Mouse (Mus musculus) hindbrain, postnatal 0 days (tissue): ENCODE results near the gene Cryzl1. TPM values are rescaled to one million over a fixed set of nuclear protein-coding genes. Genes with fewer than 3 reads are reported as not detected.

Source experiments
- ATAC-seq: fragments of 200-750 bp; cut with Nextera tagmentation; 2 replicates; pipeline ENCODE4 v1.8.0; 2017; ENCODE audit warnings: mild to moderate bottlenecking, moderate TSS enrichment, moderate library complexity
- DNase-seq: peaks from one replicate; pipeline ENCODE4 v3.0.0-alpha.2; 2015; ENCODE audit warnings: low spot score
- H3K27ac ChIP-seq: fragments of 300-500 bp; sonication (generic); 2 replicates; pipeline ENCODE4 v1.5.1; 2014; ENCODE audit warnings: mild to moderate bottlenecking
- H3K27me3 ChIP-seq: fragments of 300-500 bp; sonication (generic); 2 replicates; pipeline ENCODE4 v1.6.1; 2014; ENCODE audit warnings: low read length, mixed read lengths; ENCODE audit not compliant: insufficient read depth
- H3K36me3 ChIP-seq: fragments of 300-500 bp; sonication (generic); 2 replicates; pipeline ENCODE4 v1.6.1; 2014; ENCODE audit warnings: low read length, mixed read lengths; ENCODE audit not compliant: insufficient read depth
- H3K4me1 ChIP-seq: fragments of 300-500 bp; sonication (generic); 2 replicates; pipeline ENCODE4 v1.6.1; 2014; ENCODE audit warnings: antibody characterized with exemption, low read length, mixed read lengths; ENCODE audit not compliant: insufficient read depth
- H3K4me2 ChIP-seq: fragments of 300-500 bp; sonication (generic); 2 replicates; pipeline ENCODE4 v1.6.1; 2014; ENCODE audit warnings: low read depth, mild to moderate bottlenecking, low read length, moderate library complexity, mixed read lengths
- H3K4me3 ChIP-seq: fragments of 300-500 bp; sonication (generic); 2 replicates; pipeline ENCODE4 v1.5.1; 2014; ENCODE audit warnings: low read length
- H3K9ac ChIP-seq: fragments of 300-500 bp; sonication (generic); replicated peaks from 2 replicates; pipeline ENCODE4 v1.6.1; 2014; ENCODE audit warnings: mild to moderate bottlenecking, low read length, moderate library complexity, mixed read lengths
- H3K9me3 ChIP-seq: fragments of 300-500 bp; sonication (generic); 2 replicates; pipeline ENCODE4 v1.6.1; 2016; ENCODE audit warnings: low read length, mixed read lengths
- CTCF ChIP-seq: IDR thresholded peaks from 2 replicates; pipeline ENCODE4 v1.5.1; 2016; ENCODE audit warnings: antibody characterized with exemption, control low read depth, low read depth
- WGBS: fragments of 180-500 bp; shearing (Covaris S2); extraction: QIAGEN DNeasy Blood & Tissue Kit; methylation state at CpG from one replicate; pipeline ENCODE4 v1.1.7; 2014; 5-methylcytosine and 5-hydroxymethylcytosine counted together
- polyA plus RNA-seq: library from polyadenylated mRNA; unstranded; fragments of >200 nt; fragmentation: Nextera tagmentation; extraction: Ambion mirVana; gene quantifications from 2 replicates; pipeline ENCODE4 v1.2.1, GENCODE M21; 2015
- total RNA-seq: library from RNA; depleted of rRNA; stranded (reverse); fragments of >200 nt; gene quantifications from 2 replicates; pipeline ENCODE4 v1.2.3, GENCODE M21; 2014

The Cryzl1 gene
- total and polyA plus RNA-seq, 2 experiments from 2014 or later: 67.3 to 101 TPM

- H3K36me3 ChIP-seq: peaks cover 33% of the 10 kb centered on the region
- peak; percentile 93 for DNase-seq
- H3K4me3 ChIP-seq: no peak overlapping the region
- H3K4me1 ChIP-seq: no peaks in the 10 kb centered on the region
- H3K27ac ChIP-seq: 0 out of 2 replicates have a peak overlapping the region, but pooled peaks have one; percentile 22
- H3K4me2 ChIP-seq: no peak overlapping the region
- no peaks in the 10 kb centered on the region for H3K9me3 ChIP-seq
- ATAC-seq: peak; percentile 97
- TF ChIP-seq CTCF: peak; percentile 97
- H3K9ac ChIP-seq: no peak overlapping the region
- 33% methylated on average over 14 of the region's 14 CpGs for WGBS
- no peaks in the 10 kb centered on the region for H3K27me3 ChIP-seq
Observed at GRCm38 (mm10) chr16:91694455-91695084, 34.2 kb downstream of the Cryzl1 start.

GRCm38 (mm10) chr16:91689791-91690190, 39.0 kb downstream of the Cryzl1 start:
- Histone ChIP-seq H3K4me2 (peak overlapping the region; percentile 87; the same call in 1 of the 2 replicates), H3K27ac (no peak overlapping the region), H3K4me3 (no peak overlapping the region), H3K9me3 (no peaks in the 10 kb centered on the region), H3K36me3 (peaks cover 24% of the 10 kb centered on the region), H3K27me3 (no peaks in the 10 kb centered on the region), H3K4me1 (no peaks in the 10 kb centered on the region), H3K9ac (no peak overlapping the region)
- TF ChIP-seq CTCF: no peak
- DNase-seq (no peak), ATAC-seq (no peak)
- 44% methylated on average over 7 of the region's 7 CpGs for WGBS

- H3K4me2 ChIP-seq: peak within 1 kb of the TSS; percentile 87
- peaks cover 31% of the 10 kb centered on the region for H3K36me3 ChIP-seq
- H3K9ac ChIP-seq: peak within 1 kb of the TSS; percentile 90
- DNase-seq: peak; percentile 97
- H3K4me3 ChIP-seq: peak within 1 kb of the TSS; percentile 93
- H3K27ac ChIP-seq: peak within 1 kb of the TSS; percentile 88
- H3K9me3 ChIP-seq: no peaks in the 10 kb centered on the region
- no peaks in the 10 kb centered on the region for H3K4me1 ChIP-seq
- peak; percentile 99 for ATAC-seq
- no peaks in the 10 kb centered on the region for H3K27me3 ChIP-seq
- under 1% methylated on average over 45 of the region's 71 CpGs for WGBS
- no peak for TF ChIP-seq CTCF
Observed at GRCm38 (mm10) chr16:91688619-91689334, 40.0 kb downstream of the Cryzl1 start, which contains the start of gene Donson. TSS of gene Donson (minus strand) at chr16:91688770.

GRCm38 (mm10) chr16:91688023-91688618, 40.7 kb downstream of the Cryzl1 start:
- H3K9ac ChIP-seq: peak overlapping the region; percentile 90
- H3K36me3 ChIP-seq: peaks cover 36% of the 10 kb centered on the region
- no peaks in the 10 kb centered on the region for H3K27me3 ChIP-seq
- WGBS: 2% methylated on average over 48 of the region's 51 CpGs
- TF ChIP-seq CTCF: no peak
- peak overlapping the region; percentile 87 for H3K4me2 ChIP-seq
- no peaks in the 10 kb centered on the region for H3K4me1 ChIP-seq
- peak; percentile 55; the same call in 1 of the 2 replicates for ATAC-seq
- peak overlapping the region; percentile 93 for H3K4me3 ChIP-seq
- DNase-seq: peak; percentile 40
- H3K27ac ChIP-seq: peak overlapping the region; percentile 88
- H3K9me3 ChIP-seq: no peaks in the 10 kb centered on the region

GRCm38 (mm10) chr16:91686369-91686768, 42.4 kb downstream of the Cryzl1 start:
- ATAC-seq: no peak
- Histone ChIP-seq H3K27ac (no peak overlapping the region), H3K9ac (no peak overlapping the region), H3K36me3 (peaks cover 39% of the 10 kb centered on the region), H3K4me3 (no peak overlapping the region), H3K4me2 (no peak overlapping the region), H3K27me3 (no peaks in the 10 kb centered on the region), H3K4me1 (no peaks in the 10 kb centered on the region), H3K9me3 (no peaks in the 10 kb centered on the region)
- no peak for DNase-seq
- 85% methylated on average over 5 of the region's 5 CpGs for WGBS
- no peak for TF ChIP-seq CTCF

- Histone ChIP-seq H3K36me3 (peaks cover 35% of the 10 kb centered on the region), H3K27me3 (no peaks in the 10 kb centered on the region), H3K27ac (no peak overlapping the region), H3K9me3 (no peaks in the 10 kb centered on the region), H3K4me2 (no peak overlapping the region), H3K4me1 (no peaks in the 10 kb centered on the region), H3K9ac (no peak overlapping the region), H3K4me3 (no peak overlapping the region)
- WGBS: 90% methylated on average over 5 of the region's 5 CpGs
- no peak for TF ChIP-seq CTCF
- ATAC-seq (no peak), DNase-seq (no peak)
Observed at GRCm38 (mm10) chr16:91685526-91685925, 43.2 kb downstream of the Cryzl1 start.
